Mouse (Mus musculus) ES-E14 (cell line): ENCODE measurements around the gene Ehhadh. TPM values are rescaled to one million over a fixed set of nuclear protein-coding genes. Genes with fewer than 3 reads are reported as not detected.

Experiments
- DNase-seq: peaks from one replicate; pipeline ENCODE4 v3.0.0-alpha.2; 2013; ENCODE audit warnings: low read depth, low spot score
- H3K27ac ChIP-seq: 2 replicates; pipeline ENCODE4 v1.5.1; 2012; ENCODE audit warnings: low read depth, mild to moderate bottlenecking, low read length, moderate library complexity, mixed read lengths; ENCODE audit not compliant: poor library complexity, insufficient read depth, severe bottlenecking
- H3K36me3 ChIP-seq: 2 replicates; pipeline ENCODE4 v1.6.1; 2012; ENCODE audit warnings: mild to moderate bottlenecking, low read length, moderate library complexity, mixed read lengths; ENCODE audit not compliant: control insufficient read depth, poor library complexity, insufficient read depth, severe bottlenecking
- H3K4me1 ChIP-seq, 2 experiments: fragments of 150-350 bp in 1 of 2; sonication (generic) in 1 of 2; 2 replicates each; pipeline ENCODE4 v1.6.1; 2012; ENCODE audit warnings: low read length in 2 of 2, mild to moderate bottlenecking in 1 of 2, mixed read lengths in 1 of 2; ENCODE audit not compliant: control insufficient read depth in 2 of 2, insufficient read depth in 2 of 2, poor library complexity in 1 of 2
- H3K4me3 ChIP-seq, 2 experiments: fragments of 150-350 bp in 1 of 2; sonication (generic) in 1 of 2; 2 replicates each; pipeline ENCODE4 v1.5.1; 2012; ENCODE audit warnings: low read length in 2 of 2, low read depth in 1 of 2, mild to moderate bottlenecking in 1 of 2, mixed read lengths in 1 of 2; ENCODE audit not compliant: insufficient read depth in 1 of 2, poor library complexity in 1 of 2, severe bottlenecking in 1 of 2
- H3K9ac ChIP-seq: 2 replicates; pipeline ENCODE4 v1.6.1; 2012; ENCODE audit warnings: low read depth, mild to moderate bottlenecking, low read length, mixed read lengths; ENCODE audit not compliant: poor library complexity, insufficient read depth, severe bottlenecking
- H3K9me3 ChIP-seq: fragments of 150-350 bp; sonication (generic); 2 replicates; pipeline ENCODE4 v1.6.1; 2012; ENCODE audit warnings: low read depth, mild to moderate bottlenecking, low read length; ENCODE audit not compliant: control insufficient read depth, insufficient read depth
- CHD2 ChIP-seq: IDR thresholded peaks from 2 replicates; pipeline ENCODE4 v1.6.1; 2014; ENCODE audit warnings: mild to moderate bottlenecking, low read depth, low read length, inconsistent platforms
- HCFC1 ChIP-seq: IDR thresholded peaks from 2 replicates; pipeline ENCODE4 v1.6.1; 2012; ENCODE audit warnings: low read length, inconsistent platforms, borderline replicate concordance; ENCODE audit not compliant: insufficient read depth
- MAFK ChIP-seq: IDR thresholded peaks from 2 replicates; pipeline ENCODE4 v1.6.1; 2014; ENCODE audit warnings: mild to moderate bottlenecking, low read depth, low read length, inconsistent platforms; ENCODE audit not compliant: insufficient read depth
- ZC3H11A ChIP-seq: IDR thresholded peaks from 2 replicates; pipeline ENCODE4 v1.6.1; 2012; ENCODE audit warnings: low read depth, mild to moderate bottlenecking, inconsistent platforms, low read length, borderline replicate concordance
- ZNF384 ChIP-seq: IDR thresholded peaks from 2 replicates; pipeline ENCODE4 v1.6.1; 2012; ENCODE audit warnings: low read depth, low read length, inconsistent platforms
- in situ Hi-C, 2 experiments: fragments of 600-800 bp; cut with MboI; formaldehyde crosslinking; loops; one replicate each; pipeline ENCODE4 v1.15.1; 2025; ENCODE audit warnings: low sequenced_read_pairs in 2 of 2, inconsistent platforms in 1 of 2; ENCODE audit not compliant: unreplicated experiment in 2 of 2
- total RNA-seq: library from RNA; depleted of rRNA; stranded (reverse); fragments of 300-350 nt; gene quantifications from 2 replicates; pipeline ENCODE4 v1.2.3, GENCODE M21; 2012

Gene Ehhadh
- total RNA-seq, 1 experiment = 1.5 TPM

- peak overlapping the region; percentile 39 to 67; a peak in 3 of 4 replicates for H3K4me3 ChIP-seq
- TF ChIP-seq HCFC1 (peak; percentile 92), ZNF384 (no peak), ZC3H11A (no peak), CHD2 (no peak), MAFK (no peak)
- no peak for DNase-seq
- H3K9me3 ChIP-seq = no peaks in the 10 kb centered on the region
- H3K27ac ChIP-seq = no peak overlapping the region
- no peaks in the 10 kb centered on the region for H3K36me3 ChIP-seq
- no peaks in the 10 kb centered on the region for H3K4me1 ChIP-seq
- H3K9ac ChIP-seq = no peak overlapping the region; the same call in 1 of the 2 replicates
- in situ Hi-C loops = no loop called here
These were observed 9.2 kb downstream of the Ehhadh start for GRCm38 (mm10) chr16:21778293-21778866.

DNA sequence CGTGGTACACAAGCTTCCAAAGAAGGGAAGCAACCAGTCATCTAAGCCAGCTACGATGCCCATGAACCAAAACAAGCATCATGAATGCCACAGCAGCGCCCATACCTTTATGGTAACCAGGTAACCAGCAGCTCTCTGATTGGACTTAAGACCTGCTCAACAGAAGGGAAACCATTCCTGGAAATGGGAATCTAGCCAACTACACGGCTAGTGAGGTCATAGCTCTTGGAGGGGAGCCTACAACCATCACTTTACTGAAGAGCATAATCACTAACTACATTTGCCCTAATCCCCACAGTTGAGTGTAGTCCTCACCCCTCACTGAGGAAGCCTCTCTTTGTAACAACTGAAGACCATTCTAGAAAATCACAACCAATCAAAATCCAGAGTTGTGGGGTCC, 12.9 kb downstream of the Ehhadh start:
- DNase-seq = no peak
- no peak overlapping the region for H3K4me3 ChIP-seq
- H3K9me3 ChIP-seq = no peaks in the 10 kb centered on the region
- H3K4me1 ChIP-seq = no peaks in the 10 kb centered on the region
- H3K9ac ChIP-seq = no peak overlapping the region
- in situ Hi-C loops = no loop called here
- TF ChIP-seq HCFC1 = no peak
- TF ChIP-seq ZNF384 = no peak
- no peak for TF ChIP-seq CHD2
- no peak for TF ChIP-seq ZC3H11A
- no peak for TF ChIP-seq MAFK
- H3K27ac ChIP-seq = no peak overlapping the region
- no peaks in the 10 kb centered on the region for H3K36me3 ChIP-seq

- in situ Hi-C loops = no loop called here
- no peak for DNase-seq
- Histone ChIP-seq H3K4me3 (no peak overlapping the region), H3K9me3 (no peaks in the 10 kb centered on the region), H3K9ac (no peak overlapping the region), H3K27ac (no peak overlapping the region), H3K4me1 (0 out of 4 replicates have a peak, but pooled peaks cover 0 to 2% of the 10 kb centered on the region in 2 experiments), H3K36me3 (no peaks in the 10 kb centered on the region)
- no peak for TF ChIP-seq CHD2
- TF ChIP-seq HCFC1 = no peak
These were observed 17.9 kb downstream of the Ehhadh start for GRCm38 (mm10) chr16:21769667-21770066.

GRCm38 (mm10) chr16:21768255-21768654, 19.4 kb downstream of the Ehhadh start:
- TF ChIP-seq CHD2 (no peak), ZNF384 (no peak), ZC3H11A (no peak), MAFK (no peak), HCFC1 (no peak)
- in situ Hi-C loops = no loop called here
- Histone ChIP-seq H3K36me3 (no peaks in the 10 kb centered on the region), H3K27ac (no peak overlapping the region), H3K9ac (no peak overlapping the region), H3K4me1 (0 out of 4 replicates have a peak, but pooled peaks cover 0 to 2% of the 10 kb centered on the region in 2 experiments), H3K4me3 (no peak overlapping the region), H3K9me3 (no peaks in the 10 kb centered on the region)
- no peak for DNase-seq

DNA sequence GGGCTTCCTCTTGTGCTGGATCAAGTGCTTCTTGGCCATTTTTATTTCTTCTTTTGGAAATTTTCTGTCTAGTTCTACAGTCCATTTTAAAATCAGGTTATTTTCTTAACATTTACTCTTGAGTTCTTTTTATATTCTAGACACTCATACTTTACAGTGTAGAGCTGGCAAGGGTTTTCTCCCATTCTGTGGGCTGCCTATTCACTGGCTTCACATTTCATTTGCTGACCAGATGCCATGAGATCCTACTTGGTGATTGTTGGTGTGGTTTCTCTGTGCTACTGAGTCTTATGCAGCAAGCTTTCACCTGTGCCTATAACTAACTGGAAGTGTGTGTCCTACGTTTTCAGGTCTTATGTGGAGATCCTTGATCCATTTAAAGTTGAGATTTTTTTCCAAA, 29.2 kb downstream of the Ehhadh start:
- Histone ChIP-seq H3K27ac (no peak overlapping the region), H3K36me3 (no peaks in the 10 kb centered on the region), H3K9ac (no peak overlapping the region), H3K4me1 (no peaks in the 10 kb centered on the region), H3K9me3 (no peaks in the 10 kb centered on the region), H3K4me3 (no peak overlapping the region)
- no peak for TF ChIP-seq HCFC1
- no peak for TF ChIP-seq ZNF384
- TF ChIP-seq CHD2 = no peak
- TF ChIP-seq ZC3H11A = no peak
- no peak for TF ChIP-seq MAFK
- no peak for DNase-seq
- in situ Hi-C loops = no loop called here
